In the genomic region with DNA sequence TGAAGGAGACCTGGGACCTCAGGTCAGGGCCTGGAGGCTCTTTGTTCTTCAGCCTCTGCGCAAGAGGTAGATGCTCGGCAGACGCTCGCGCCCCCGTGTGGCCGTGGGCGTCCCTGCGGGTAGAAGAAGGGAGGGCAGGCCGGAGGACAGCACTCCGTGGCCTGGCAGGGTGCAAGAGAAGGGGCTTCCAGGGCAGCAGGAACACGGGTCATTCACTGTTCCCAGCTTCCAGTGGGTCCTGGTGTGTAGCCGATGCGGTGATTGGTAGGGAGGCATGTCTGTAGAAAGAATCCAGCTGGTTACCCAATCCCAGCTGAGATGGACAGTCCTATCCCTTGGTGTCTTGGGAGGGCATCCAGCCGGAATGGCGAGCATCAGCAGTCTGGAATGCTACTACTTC, we compare ENCODE assay signal across 8 mouse cellular contexts.
DNase-seq lines count a peak whose midpoint lies in the region; ATAC-seq and TF ChIP-seq lines count a peak whose summit lies in the region.

No protein-coding gene starts in this region.

- H3K4me1 ChIP-seq in liver, embryonic 11.5 days (replicated peaks; ENCODE audit: control insufficient read depth, insufficient read depth, low read length) = no peaks in the 10 kb centered on the region

- peak; percentile 99 for TF ChIP-seq CTCF in layer of hippocampus, adult 2 months (conservative IDR thresholded peaks at IDR 0.05)

- H3K9me3 ChIP-seq in liver, embryonic 11.5 days (ENCODE audit: control insufficient read depth, low read length) = no peaks in the 10 kb centered on the region

- H3K4me3 ChIP-seq in layer of hippocampus, adult 2 months = no peak overlapping the region
- H3K4me3 ChIP-seq in liver, embryonic 11.5 days (ENCODE audit: low read depth, low read length) = no peak overlapping the region

- H3K27ac ChIP-seq in layer of hippocampus, adult 2 months = no peak overlapping the region
- no peak overlapping the region for H3K27ac ChIP-seq in liver, embryonic 11.5 days (ENCODE audit: low read depth, low read length)

- no peaks in the 10 kb centered on the region; the same call in 1 of the 2 replicates for H3K27me3 ChIP-seq in liver, embryonic 11.5 days (replicated peaks; ENCODE audit: control insufficient read depth, insufficient read depth, low read length)

- H3K36me3 ChIP-seq in liver, embryonic 11.5 days (ENCODE audit: control insufficient read depth, insufficient read depth, low read length) = no peaks in the 10 kb centered on the region

- 16% methylated on average over 16 of the region's 16 CpGs for WGBS in liver, embryonic 11.5 days

- H3K4me2 ChIP-seq in liver, embryonic 11.5 days = no peak overlapping the region

- peak; percentile 50 to 84 for DNase-seq in layer of hippocampus, adult 2 months (ENCODE audit: low spot score in 2 of 2)
- no peak for DNase-seq in layer of hippocampus, adult 9-10 months (ENCODE audit: low spot score)
- peak; percentile 66 to 75 for DNase-seq in gastrocnemius, postnatal 4 days (ENCODE audit: low spot score in 2 of 2)
- peak; percentile 53 to 71 for DNase-seq in kidney, adult 8-10 months
- peak; percentile 75 for DNase-seq in liver, embryonic 11.5 days (ENCODE audit: low spot score)
- DNase-seq in ovary, adult 18-20 months (ENCODE audit: low spot score) = peak; percentile 43
- DNase-seq in testis, postnatal 10 days (ENCODE audit: low spot score) = peak; percentile 90

- peak; percentile 95 for ATAC-seq in common myeloid progenitor, adult 5-6 weeks (replicated peaks; ENCODE audit: low read depth, poor library complexity, severe bottlenecking)
- no peak; the same call in 1 of the 2 replicates for ATAC-seq in liver, embryonic 11.5 days (replicated peaks; ENCODE audit: low FRiP score)

- H3K9ac ChIP-seq in liver, embryonic 11.5 days (ENCODE audit: low read depth, low read length) = no peak overlapping the region
